Mouse (Mus musculus) retina, postnatal 7 days (tissue): ENCODE results near the gene Camta1.

Source experiments
- DNase-seq: peaks from one replicate; pipeline ENCODE4 v3.0.0-alpha.2; 2012; ENCODE audit warnings: low read depth, low spot score

Gene Camta1

DNA sequence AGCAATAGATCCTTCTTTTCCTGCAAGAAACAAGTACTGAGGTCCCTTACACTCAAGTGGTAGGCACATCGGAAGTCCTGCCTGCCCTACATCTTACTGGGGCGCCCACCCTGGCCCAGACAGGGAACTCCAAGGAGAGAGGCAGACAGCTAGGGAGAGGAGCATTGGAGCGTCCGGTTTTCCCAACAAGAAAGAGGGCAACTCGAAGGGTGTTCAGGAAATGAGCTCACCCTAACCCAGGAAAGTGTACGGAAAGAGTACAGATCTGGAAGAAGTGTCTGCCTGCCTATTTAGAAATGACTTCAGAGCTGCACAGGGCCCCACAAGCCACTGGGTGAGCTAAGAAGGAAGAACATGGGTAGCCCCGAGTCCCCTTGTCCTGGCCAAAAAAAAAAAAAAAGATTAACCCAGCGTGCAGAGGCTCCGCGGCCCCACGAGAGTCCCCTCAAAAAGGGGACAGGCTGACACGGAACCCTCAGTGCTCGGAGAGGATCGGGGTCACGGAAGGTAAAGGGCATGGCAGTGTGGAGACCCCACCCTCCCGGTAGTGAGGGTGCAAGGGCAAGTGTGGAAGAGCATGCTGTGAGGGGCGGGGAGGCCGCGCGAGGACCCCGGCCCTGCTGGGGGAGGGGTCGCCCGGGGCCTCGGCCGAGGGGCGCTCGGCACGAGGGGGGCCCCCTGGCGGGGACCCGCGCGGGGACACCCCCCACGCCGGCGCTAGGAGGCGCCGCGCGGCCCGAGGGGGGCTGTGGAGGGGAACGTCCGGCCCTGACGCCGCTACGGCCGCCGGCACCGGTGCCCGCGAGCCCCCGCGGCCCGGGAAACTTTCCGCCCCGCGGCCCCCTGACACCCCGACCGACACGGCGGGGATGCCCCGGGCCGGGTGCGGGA, 990 bp downstream of the Camta1 start:
- DNase-seq = no peak

GRCm38 (mm10) chr4:151859275-151859674, 2.4 kb downstream of the Camta1 start:
- DNase-seq = no peak

- no peak for DNase-seq
These were observed 7.7 kb downstream of the Camta1 start for GRCm38 (mm10) chr4:151853949-151854348.

DNA sequence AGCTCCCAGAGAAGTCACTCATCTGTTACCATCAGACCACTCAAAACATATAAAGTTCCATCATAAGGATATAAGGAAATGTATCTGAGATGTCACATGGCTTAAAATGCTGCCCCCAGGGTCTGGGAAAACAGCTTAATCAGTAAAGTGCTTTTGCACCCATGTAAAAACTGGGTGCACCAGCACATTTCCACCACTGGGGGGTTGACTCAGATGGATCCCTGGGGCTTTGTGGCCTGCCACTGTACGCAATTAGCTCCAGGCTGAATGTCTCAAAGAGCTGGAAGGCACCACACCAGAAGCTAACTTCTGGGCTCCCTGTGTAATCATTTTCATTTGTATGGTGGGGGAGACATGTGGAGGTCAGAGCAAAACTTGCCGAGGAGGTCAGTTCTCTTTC, 10.5 kb downstream of the Camta1 start:
- DNase-seq = peak; percentile 43

GRCm38 (mm10) chr4:151842591-151842990, 19.1 kb downstream of the Camta1 start:
- DNase-seq = no peak

GRCm38 (mm10) chr4:151838518-151838917, 23.2 kb downstream of the Camta1 start:
- DNase-seq = no peak

DNA sequence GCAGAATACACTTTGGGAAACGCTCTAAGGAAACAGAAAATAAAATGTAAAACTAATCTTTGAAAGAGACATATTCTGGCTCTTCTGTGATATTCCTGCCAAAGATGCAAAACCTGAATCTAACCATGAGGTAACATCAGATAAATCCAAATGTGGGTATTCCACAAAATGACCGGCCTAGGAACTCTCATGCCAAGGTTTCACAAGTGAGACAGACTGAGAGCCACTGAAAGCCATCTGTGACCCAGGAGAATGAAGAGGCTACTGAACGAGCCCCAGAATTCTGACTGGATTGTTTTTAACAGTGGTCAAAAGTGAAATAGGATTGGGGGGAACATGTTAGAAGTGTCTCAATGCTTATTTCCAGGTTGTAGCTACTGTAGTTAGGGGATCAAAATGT, 25.8 kb downstream of the Camta1 start:
- DNase-seq = no peak

- peak; percentile 8 for DNase-seq
These were observed 27.1 kb downstream of the Camta1 start for GRCm38 (mm10) chr4:151834536-151834935.

GRCm38 (mm10) chr4:151833940-151834449, 27.7 kb downstream of the Camta1 start:
- no peak for DNase-seq

GRCm38 (mm10) chr4:151827840-151828239, 33.8 kb downstream of the Camta1 start:
- no peak for DNase-seq

- DNase-seq = no peak
These were observed 34.3 kb downstream of the Camta1 start for GRCm38 (mm10) chr4:151827356-151827755.

GRCm38 (mm10) chr4:151823963-151824362, 37.7 kb downstream of the Camta1 start:
- no peak for DNase-seq

DNA sequence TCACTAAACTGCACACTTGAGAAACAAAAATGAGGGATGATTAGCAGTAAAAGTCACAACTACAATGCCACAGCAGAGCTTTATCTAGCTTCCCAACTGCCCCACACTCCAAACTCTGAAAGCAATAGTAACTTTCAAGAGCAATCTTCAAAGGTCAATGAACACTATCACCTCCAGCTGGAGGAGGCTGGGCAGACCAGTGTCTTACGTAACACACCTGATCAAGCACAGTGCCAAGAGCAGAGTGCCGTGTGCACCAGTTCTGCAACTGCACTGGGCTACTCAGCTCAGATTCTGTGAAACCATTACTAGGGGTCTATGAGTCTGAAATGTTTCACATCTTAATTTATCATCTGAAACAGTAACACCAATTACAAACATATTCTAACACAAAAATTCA, 38.7 kb downstream of the Camta1 start:
- no peak for DNase-seq

GRCm38 (mm10) chr4:151817981-151818766, 43.5 kb downstream of the Camta1 start:
- no peak for DNase-seq

DNA sequence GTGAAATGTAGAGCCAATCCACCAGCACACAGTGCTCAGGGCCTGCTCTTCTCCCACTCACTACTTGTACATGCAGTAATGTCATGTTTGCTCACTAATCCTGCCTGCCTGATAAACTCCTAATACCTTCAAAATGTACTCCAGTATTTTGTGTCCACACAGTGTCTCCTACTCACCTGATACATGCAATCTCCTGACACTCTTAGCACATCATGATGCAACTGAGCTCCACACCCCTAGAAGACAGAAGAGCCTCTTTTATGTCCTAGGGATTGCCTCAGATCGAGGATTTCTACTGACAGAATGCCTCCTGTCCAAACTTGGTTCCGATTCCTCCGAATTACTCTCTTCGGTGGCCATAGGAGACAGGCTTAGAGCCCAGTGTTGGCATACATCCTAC, 48.0 kb downstream of the Camta1 start:
- DNase-seq = no peak

DNA sequence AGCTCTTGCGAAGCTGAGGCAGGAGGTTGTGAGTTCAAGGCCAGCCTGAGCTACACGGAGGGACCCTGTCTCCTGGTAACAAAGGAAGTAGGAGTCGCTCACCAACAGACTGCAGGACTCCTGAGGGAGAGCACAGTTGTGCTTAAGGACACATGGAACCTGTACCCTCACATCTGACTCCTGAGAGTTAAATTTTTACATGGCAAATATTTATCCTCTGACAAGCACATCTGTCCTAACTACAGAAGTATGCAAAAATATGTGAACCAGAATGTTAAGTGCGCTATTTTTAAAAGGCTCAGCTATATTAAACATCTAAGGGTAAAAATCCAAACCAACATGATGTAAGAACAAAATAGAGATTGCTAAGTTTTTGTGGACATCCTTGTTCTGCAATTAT, 56.0 kb downstream of the Camta1 start:
- DNase-seq = no peak

DNA sequence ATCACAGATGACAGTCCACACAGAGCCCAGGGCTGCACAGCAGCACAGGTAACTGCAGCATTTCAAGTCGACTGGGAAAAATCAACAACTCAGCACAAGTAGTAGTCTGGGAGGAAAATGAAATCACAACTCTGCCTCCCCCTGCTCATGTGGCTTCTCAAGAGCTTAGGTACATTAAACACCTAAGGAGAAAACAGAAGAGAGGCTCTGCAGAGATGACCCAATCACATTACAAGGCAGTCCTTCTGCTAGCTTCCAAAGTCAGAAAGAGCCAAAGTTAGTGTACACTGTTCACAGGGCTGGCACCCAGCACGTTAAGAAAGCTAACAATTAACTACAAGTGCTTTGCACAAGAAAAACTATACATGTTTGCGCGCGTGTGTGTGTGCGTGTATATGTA, 56.6 kb downstream of the Camta1 start:
- DNase-seq = no peak

DNA sequence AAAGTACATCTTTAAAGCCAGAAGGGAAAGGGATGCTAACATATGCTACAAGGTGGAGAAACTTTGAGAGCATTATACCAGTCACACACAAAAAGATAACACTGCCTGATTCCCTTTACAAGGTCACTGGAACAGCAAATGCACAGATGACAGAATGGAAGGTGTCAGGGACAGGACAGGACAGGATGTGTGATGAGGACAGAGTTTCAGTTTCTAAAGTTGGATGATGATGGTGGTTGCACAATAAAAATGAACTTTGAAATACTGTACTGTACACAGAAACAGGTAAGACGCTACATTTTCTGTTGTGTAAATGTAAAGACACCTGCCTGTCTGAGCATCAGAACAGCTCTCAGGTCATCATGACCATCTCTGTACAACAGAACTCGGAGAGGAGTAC, 57.5 kb downstream of the Camta1 start:
- DNase-seq = no peak

GRCm38 (mm10) chr4:151798630-151799029, 63.0 kb downstream of the Camta1 start:
- no peak for DNase-seq

- DNase-seq = no peak
These were observed 68.0 kb downstream of the Camta1 start for GRCm38 (mm10) chr4:151793694-151794093.

DNA sequence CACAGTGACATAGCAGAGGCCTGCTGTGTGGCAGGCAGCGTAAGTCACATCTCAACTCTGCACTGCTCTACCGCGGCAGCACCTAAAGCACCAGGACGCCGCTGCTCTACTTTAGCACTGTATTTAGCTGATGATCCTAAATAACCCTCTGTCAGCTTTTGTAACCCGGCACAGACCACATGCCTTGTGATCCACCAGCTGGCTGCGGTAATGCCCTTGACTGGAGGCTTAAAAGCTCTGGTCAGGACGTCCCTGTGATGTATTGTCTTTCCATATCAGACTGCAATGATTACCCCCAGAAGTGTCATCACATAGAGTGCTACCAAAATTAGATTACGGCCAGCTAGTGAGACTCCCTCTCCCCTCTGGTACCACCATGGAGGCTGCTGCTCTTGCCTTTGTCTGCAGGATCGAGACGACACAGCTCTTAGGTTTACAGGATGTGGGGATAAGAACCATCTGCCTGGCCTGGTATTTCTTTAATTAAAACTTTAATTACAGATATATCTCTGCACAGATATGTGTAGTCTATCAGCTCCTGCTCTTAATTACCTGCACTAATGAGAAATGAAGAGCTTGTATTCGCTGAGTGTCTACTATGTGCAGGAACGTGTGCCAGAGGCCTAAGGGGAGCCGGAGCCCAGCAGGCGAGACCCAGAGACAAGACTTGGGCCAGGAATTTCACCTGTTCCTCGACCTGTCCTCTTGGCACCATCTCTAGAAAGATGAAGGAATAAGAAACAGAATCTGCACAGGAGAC, 74.5 kb downstream of the Camta1 start:
- peak; percentile 63 for DNase-seq

DNA sequence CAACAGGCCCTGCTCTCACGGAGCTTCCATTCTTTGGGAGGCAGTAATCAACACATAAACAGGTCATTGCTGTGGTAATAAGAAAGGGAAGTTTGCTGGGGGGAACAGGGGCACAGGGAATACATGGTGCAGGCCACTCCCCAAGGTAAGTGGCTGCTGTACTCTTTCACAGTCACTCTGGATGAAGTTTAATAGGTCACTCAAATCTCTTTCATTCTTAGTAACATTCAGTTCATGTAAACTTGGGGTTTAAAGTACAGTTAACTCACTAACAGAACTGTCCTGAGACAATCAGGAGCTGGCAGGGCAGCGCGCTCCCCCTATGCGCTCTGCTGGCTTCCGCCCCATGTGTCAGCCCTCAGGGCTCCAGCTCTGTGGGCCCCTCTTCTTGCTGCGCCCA, 81.2 kb downstream of the Camta1 start:
- no peak for DNase-seq
